26 mouse cellular contexts compared by ENCODE assay signal in the genomic region with DNA sequence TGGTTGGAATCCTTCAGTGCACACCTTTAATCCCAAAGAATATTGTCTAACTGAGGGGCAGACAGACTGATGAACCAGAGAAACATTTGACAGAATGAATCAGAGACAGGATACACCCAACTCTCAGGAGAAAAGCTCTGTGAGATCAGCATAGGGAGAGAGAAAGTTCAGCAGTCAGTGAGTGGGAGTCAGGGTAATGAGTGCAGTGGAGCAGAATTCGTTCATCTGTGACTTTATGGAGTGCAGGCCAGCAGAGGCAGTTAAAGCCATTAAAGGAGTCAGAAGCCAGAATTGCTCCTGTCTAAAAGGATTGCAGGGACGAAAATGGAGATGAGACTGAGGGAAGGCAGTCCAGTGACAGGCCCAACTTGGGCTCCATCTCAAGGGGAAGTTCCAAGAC.
"Had no signal": no experiment of that assay in that cellular context is flagged by ENCODE, and none has a peak within 500 bp of the region (broad histone marks: within the 10 kb centered on the region; RNA-seq: fewer than 3 reads in every experiment).

No protein-coding gene starts in this region.

- H3K9me3 ChIP-seq: intestine, embryonic 15.5 days; limb, embryonic 15.5 days; midbrain, embryonic 10.5 days; midbrain, embryonic 13.5 days; neural tube, embryonic 13.5 days had no signal

- DNase-seq: kidney, adult 11 months; kidney, postnatal 10 days; layer of hippocampus, adult 9-11 months; liver, postnatal 0 days; lung, embryonic 14.5 days; right cerebral cortex, adult 18-20 months; right cerebral cortex, postnatal 14 days; right cerebral cortex, postnatal 4 days; thymus, adult 2 months; thymus, postnatal 14 days; thymus, postnatal 4 days had no signal

- H3K9ac ChIP-seq: intestine, embryonic 15.5 days; limb, embryonic 12.5 days; limb, embryonic 15.5 days; liver, embryonic 14.5 days; liver, postnatal 0 days; lung, embryonic 14.5 days; midbrain, embryonic 13.5 days; neural tube, embryonic 13.5 days had no signal

- H3K27ac ChIP-seq: intestine, embryonic 15.5 days; layer of hippocampus, adult 2 months; left cerebral cortex, adult 2 months; limb, embryonic 12.5 days; limb, embryonic 15.5 days; liver, embryonic 14.5 days; midbrain, embryonic 10.5 days; midbrain, embryonic 13.5 days; neural tube, embryonic 13.5 days; stomach, postnatal 0 days had no signal

- ATAC-seq: intestine, embryonic 15.5 days; liver, postnatal 0 days; lung, postnatal 0 days; midbrain, embryonic 13.5 days; midbrain, embryonic 16.5 days had no signal

- H3K4me2 ChIP-seq: intestine, embryonic 15.5 days; limb, embryonic 12.5 days; limb, embryonic 15.5 days; liver, embryonic 11.5 days; lung, embryonic 14.5 days; midbrain, embryonic 13.5 days; neural tube, embryonic 13.5 days had no signal

- H3K4me3 ChIP-seq: intestine, embryonic 15.5 days; layer of hippocampus, adult 2 months; left cerebral cortex, adult 2 months; limb, embryonic 12.5 days; limb, embryonic 15.5 days; megakaryocyte, embryonic 14.5 days; midbrain, embryonic 10.5 days; midbrain, embryonic 13.5 days; myocyte; neural tube, embryonic 13.5 days had no signal

- H3K27me3 ChIP-seq: intestine, embryonic 15.5 days; limb, embryonic 12.5 days; limb, embryonic 15.5 days; megakaryocyte, embryonic 14.5 days; midbrain, embryonic 13.5 days had no signal

- H3K4me1 ChIP-seq: intestine, embryonic 15.5 days; limb, embryonic 12.5 days; limb, embryonic 15.5 days; megakaryocyte, embryonic 14.5 days; midbrain, embryonic 10.5 days; midbrain, embryonic 13.5 days; neural tube, embryonic 13.5 days had no signal

- H3K36me3 ChIP-seq: intestine, embryonic 15.5 days; limb, embryonic 12.5 days; limb, embryonic 15.5 days; midbrain, embryonic 10.5 days; midbrain, embryonic 13.5 days; neural tube, embryonic 13.5 days had no signal
